Mouse (Mus musculus) cerebellum, adult 8-10 months (tissue): ENCODE data around the gene Gm10638.
A peak's percentile ranks its signal among the peaks of the same experiment; 100 is the strongest.

ENCODE experiments used
- DNase-seq: peaks from one replicate; pipeline ENCODE4 v3.0.0; 2022

Gm10638 gene

DNA sequence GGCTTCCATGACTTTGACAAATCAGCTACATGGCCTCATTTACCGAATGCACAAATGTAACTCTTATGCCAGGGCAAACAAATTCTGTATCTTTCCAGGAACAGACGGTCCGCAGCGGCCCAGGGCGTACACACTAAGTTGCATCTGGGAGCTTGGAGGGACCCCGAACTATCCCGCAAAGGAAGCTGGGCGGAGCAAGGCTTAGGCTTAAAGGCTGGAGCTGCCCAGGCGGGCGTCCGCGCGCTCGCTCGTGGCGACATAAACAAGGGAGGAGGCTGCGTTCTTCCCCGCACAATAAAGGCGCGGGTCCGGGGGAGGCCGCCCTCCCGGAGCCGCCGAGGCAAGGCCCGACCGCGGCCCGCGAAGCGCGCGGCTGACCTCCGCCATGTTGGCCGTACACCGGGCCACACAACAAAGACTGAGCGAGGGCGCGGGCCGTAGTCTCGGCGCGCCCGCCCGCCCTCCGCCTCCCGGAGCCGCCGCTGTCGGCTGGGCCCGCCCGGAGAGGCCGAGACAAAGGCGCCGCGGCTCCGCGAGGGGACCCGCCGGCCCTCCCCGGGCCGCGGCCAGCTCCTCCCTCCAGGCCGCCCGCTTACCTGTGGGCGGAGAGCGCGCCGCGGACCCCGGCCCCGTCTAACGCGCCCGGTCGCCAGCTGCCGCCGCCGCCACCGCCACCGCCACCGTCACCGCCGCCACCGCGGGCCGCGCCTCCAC is at the start of gene Gm10638, which contains the start of gene Siah1a:
Gm10638 (plus strand) TSS at position 479 of the 714 bp plus-strand sequence.
Siah1a (minus strand) TSS at position 714 of the 714 bp plus-strand sequence.
- DNase-seq: peak; percentile 66

DNA sequence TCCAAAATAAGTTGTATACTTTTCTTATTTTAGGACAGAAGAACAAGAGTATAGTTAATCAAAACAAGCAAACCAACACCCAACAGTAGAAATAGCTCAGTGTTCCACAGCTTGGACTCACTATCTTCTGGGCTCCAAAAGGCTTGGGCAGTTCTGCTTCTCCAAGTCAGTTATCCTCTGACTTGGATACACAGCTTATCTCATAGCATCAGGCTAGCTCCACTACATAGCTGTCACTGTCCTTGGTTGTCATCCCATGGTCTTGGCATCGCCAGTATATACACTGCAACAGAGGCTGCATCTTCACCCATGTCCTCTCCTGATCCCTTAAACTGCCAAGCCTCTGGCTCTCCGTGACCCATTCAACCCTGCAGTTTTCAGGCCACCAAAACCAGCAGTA is 49.8 kb upstream of the Gm10638 start:
- no peak for DNase-seq

DNA sequence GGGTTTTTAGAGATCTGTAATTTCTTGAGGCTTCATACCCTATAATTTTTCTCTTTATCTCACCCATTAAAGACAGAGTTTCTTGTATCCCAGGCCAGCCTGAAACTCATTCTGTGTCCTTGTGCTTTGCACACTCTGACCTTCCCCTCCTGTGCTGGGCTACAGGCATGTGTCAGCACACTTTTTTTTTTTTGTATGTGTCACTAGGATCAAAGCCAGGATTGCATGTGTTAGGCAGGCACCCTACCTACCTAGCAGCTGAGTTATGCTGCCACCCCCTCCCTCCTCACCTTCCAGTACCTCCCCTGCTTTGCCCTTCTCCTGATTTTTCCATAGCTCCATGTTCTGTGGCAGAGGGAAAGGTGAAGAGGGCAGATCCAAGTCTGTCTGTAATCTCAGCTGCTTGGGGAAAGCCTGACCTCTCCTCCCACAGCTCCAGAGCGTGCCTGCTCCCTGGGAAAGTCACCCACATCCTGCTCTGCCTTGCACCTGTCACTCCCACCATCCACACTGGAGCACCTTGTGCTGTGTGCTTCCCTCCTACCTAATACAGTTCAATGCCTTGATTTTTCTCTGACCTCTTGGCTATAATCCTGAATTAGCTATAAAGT is 46.6 kb upstream of the Gm10638 start:
- no peak for DNase-seq

GRCm38 (mm10) chr8:86699471-86699870 is 46.0 kb upstream of the Gm10638 start:
- no peak for DNase-seq

GRCm38 (mm10) chr8:86702453-86702852 is 43.0 kb upstream of the Gm10638 start:
- DNase-seq: no peak

GRCm38 (mm10) chr8:86705317-86705716 is 40.2 kb upstream of the Gm10638 start:
- DNase-seq: no peak

GRCm38 (mm10) chr8:86706756-86707155 is 38.7 kb upstream of the Gm10638 start:
- no peak for DNase-seq

DNA sequence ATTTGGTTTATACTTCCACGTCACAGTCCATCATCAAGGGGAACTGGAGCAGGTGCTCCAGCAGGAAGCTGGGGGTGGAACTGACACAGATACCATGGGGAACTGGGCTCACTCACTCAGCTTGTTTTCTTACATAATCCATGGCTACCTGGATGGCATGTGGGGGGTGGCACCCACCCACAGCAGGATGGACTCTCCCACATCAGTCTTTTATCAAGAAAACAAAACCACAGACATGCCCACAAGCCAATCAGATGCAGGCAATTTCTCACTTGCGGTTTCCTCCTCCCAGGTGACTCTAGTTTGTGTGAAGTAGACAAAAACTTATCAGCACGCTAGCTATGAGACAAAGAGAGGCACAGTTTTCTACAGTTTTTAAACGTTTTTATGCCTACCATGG is 37.6 kb upstream of the Gm10638 start:
- DNase-seq: no peak

DNA sequence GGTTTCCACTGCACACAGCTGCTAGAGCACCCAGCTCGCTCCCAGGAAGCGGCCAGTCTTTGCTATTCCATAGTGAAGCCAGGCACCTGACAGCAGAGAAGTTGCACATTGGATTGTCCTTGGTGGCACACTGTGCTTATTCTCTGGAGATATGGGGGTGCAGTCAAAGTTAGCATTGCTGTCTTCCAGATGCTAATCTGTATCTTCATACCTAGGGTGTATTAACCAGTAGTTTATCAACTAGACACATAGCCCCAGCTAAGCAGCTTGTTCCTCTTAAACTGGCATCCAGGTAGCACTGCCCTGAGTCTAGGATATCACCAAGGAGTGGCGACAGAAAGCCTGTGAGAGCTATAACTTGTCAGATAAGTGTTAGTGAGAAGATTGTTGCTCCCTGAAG is 32.9 kb upstream of the Gm10638 start:
- no peak for DNase-seq

- peak; percentile 41 for DNase-seq
Observed at GRCm38 (mm10) chr8:86713407-86714188, 31.9 kb upstream of the Gm10638 start.

DNA sequence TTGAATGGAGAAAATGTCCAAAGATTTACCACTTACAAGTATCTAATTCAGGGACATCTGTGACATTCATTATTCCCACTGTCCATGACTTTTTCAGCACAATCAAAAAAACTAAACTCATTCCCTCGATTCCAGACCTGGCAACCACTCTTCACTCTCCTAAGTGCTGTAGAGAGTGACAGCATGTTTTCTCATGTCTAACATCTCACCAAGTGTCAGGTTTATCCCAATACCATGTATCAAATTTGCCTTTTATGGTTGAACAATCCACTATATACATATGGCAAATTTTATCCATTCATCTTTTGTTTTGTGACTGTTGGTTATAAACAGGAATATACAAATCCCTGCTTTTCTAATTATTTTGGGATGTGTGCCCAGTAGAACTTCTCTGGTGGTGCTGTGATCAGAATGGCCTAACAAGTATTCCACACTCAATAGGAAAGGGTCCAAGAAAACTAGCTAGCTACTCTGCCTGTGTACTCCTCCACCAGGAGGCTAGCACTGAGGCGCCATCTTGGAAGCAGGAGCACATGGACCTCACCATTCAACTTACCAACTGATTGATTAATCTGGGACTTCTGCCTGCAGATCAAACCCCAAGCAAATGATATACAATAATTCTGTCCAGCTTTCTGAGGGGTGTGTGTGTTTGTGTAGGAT is 27.0 kb upstream of the Gm10638 start:
- no peak for DNase-seq

DNA sequence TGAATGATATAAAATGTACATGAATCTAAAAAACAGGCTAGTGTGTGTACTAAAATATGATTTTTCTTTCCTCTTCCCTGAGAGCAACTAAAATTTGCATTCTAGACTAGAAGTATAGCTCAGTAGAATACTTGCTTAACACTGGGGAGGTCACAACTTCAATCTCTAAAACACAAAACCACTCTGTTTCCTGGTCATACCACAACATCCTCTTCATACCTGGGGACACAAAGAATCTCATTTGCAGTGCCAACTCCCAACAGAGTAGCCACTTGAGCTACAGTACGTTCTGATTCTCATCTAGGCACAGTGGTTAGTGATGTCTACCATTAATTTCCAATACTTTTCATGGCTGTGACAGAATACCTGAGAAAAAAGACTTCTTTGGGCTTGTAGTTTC is 26.1 kb upstream of the Gm10638 start:
- no peak for DNase-seq

DNA sequence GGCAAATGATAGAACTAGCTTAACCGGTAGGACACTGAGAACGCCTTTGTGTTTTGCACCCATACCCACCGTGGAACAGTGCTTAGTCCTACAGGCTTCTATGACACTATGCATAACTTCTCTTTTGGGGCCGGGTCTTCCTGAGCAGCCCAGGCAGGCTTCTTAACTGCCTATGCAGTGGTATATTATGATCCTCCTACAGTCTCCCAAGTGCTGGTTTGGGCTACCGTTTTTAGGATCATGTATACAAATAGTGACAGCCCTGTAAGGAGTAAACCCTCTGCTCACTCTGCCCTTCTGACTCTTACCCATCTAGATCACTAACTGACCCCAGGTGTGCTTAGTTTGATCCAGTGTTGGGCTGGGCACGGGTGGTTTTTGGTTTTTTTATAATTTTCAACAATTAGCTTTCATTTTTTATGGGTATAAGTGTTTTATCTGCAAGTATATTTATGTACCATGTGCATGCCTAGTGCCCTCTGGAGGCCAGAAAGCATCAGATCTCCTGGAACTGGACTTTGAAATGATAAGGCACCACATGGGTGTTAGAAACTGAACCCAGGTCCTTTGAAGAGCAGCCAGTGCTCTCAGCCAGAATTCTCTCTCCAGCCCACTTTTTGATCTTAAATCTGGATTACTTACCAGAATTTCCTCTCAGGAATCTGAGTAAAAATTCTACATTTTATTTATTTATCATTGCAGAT is 24.6 kb upstream of the Gm10638 start:
- no peak for DNase-seq

DNA sequence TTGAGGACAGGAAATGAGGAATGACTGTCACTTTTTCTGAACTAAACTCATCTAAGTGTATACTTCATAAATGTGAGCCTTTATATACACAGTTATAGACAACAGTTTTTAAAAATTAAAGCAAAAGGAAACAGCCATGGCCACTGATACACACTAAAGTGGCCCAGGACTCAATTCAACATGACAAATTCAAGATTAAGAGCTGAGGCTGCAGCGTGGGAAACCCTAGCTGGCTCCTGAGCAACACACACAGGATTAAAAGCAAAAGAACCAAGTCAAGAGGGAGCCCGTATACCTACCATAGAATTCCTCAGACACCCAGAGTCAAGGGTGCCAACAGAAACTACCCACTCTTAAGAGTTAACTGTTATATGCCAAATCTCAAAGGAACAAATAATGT is 24.0 kb upstream of the Gm10638 start:
- DNase-seq: no peak

- DNase-seq: no peak
Observed at GRCm38 (mm10) chr8:86726959-86727358, 18.5 kb upstream of the Gm10638 start.

- DNase-seq: no peak
Observed at GRCm38 (mm10) chr8:86728224-86728950, 17.1 kb upstream of the Gm10638 start.

GRCm38 (mm10) chr8:86730303-86730702 is 15.2 kb upstream of the Gm10638 start:
- no peak for DNase-seq

DNA sequence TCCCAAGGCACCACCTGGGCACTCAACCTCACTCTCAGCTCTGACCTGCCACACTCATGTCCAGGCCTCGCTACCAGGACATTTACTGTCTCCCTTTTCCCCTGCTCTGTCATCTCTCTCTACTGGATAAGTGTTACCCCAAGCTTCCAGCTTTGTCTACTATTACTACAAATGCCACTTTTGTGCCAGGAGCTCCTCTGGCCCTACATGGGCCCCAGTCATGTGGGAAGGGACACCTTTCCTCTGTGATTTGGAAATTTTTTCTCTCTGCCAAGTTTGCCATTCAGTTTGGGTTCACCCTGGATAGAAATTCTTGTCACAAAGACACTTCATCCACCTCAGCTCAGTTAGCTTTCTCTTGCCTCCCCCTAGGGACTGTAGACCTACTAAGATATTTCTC is 14.6 kb upstream of the Gm10638 start:
- DNase-seq: no peak

DNA sequence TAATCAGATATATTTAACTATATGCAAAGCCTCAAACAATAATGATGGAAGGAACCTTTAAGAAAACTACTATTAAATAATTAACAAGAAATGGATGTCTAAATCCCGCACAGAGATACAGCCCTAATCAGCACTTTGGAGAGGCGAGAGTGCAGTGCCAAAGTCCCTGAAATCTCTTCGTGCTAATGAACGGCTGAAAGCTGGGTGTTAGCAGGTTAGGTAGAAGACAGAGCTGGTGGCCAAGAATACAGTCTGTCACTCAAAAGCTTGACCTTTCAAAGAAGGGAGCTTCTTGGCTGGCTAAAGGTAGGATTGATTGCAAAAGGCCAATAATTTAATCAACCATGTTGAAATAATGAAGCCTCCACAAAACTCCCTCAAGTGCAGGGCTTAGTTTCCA is 11.3 kb upstream of the Gm10638 start:
- no peak for DNase-seq

DNA sequence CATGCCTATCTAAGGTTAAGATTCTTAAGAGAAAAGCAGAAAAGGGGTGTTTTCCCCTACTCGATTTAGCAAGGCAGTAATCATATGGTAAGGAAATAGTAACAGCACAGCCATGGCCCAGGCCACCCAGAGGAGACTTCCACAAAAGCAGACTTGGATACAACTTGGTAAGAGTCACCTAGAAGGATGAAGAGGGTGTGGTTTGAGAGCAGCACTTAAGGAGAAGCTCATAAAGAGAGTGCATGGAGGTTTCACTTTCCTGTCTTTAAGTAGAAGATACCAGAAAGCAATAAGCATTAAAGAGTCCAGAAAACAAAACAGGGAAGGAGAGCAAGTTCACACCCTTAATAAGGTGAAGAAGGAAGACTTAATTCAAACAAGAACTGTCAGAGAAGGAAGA is 10.5 kb upstream of the Gm10638 start:
- no peak for DNase-seq

- DNase-seq: no peak
Observed at GRCm38 (mm10) chr8:86735446-86736111, 9.9 kb upstream of the Gm10638 start.
